Mouse (Mus musculus): ENCODE data around the gene Megf11. TPM values are rescaled to one million over a fixed set of nuclear protein-coding genes. Genes with fewer than 3 reads are reported as not detected.

Gene Megf11
- polyA plus RNA-seq, 1 experiment from 2014 or later: 0.56 TPM

- Histone ChIP-seq H3K4me2 (replicated peaks; ENCODE audit: low read depth, low read length) (no peak overlapping the region), H3K9ac (replicated peaks; ENCODE audit: low read depth) (no peak overlapping the region)
- no peak for TF ChIP-seq EP300 (IDR thresholded peaks at IDR 0.05)
- TF ChIP-seq CTCF (IDR thresholded peaks at IDR 0.05): no peak
Observed at GRCm38 (mm10) chr9:64455910-64456309, 70.5 kb downstream of the Megf11 start.

DNA sequence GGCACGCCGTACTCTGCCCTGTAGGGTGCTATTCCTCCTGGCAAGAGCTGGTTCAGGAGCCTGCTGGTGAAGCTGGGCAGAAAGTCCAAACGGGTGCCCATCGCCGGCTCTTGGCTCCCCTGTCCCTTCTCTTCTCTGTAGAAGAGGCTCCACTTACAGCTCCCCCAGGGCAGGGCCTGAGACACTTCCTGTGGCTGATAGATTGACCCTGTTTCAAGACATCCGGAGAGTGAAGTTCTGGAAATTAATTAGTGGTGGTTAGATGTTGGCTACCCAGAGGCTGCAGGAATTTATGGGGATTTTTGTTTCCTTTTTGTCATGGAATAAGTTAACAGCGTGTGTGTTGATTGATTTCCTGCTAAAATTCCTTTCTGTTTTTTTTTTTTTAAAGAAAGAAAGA is 72.2 kb downstream of the Megf11 start:
- 45% methylated on average over 7 of the region's 7 CpGs for WGBS
- TF ChIP-seq CTCF (IDR thresholded peaks at IDR 0.05) (no peak), EP300 (IDR thresholded peaks at IDR 0.05) (no peak)
- Histone ChIP-seq H3K9ac (replicated peaks; ENCODE audit: low read depth) (no peak overlapping the region), H3K27me3 (replicated peaks; ENCODE audit: insufficient read depth, low read length) (no peaks in the 10 kb centered on the region), H3K4me3 (ENCODE audit: low read depth, low read length) (no peak overlapping the region), H3K9me3 (ENCODE audit: low read length) (no peaks in the 10 kb centered on the region), H3K4me2 (replicated peaks; ENCODE audit: low read depth, low read length) (no peak overlapping the region), H3K4me1 (ENCODE audit: insufficient read depth, low read depth, low read length) (peaks cover 4% of the 10 kb centered on the region; the same call in 1 of the 2 replicates), H3K36me3 (ENCODE audit: insufficient read depth, low read length) (no peaks in the 10 kb centered on the region), H3K27ac (ENCODE audit: low read length) (no peak overlapping the region)
- DNase-seq (ENCODE audit: low spot score) (peak; percentile 39), ATAC-seq (peak; percentile 43; the same call in 1 of the 2 replicates)

More at GRCm38 (mm10) chr9:64455910-64456309, 70.5 kb downstream of the Megf11 start:
- WGBS: 15% methylated on average over 9 of the region's 9 CpGs
- no peak for DNase-seq (ENCODE audit: low spot score)
- H3K9me3 ChIP-seq (ENCODE audit: low read length): no peaks in the 10 kb centered on the region
- no peaks in the 10 kb centered on the region for H3K36me3 ChIP-seq (ENCODE audit: insufficient read depth, low read length)
- H3K4me3 ChIP-seq (ENCODE audit: low read depth, low read length): no peak overlapping the region
- no peak for ATAC-seq
- H3K27ac ChIP-seq (ENCODE audit: low read length): no peak overlapping the region
- no peaks in the 10 kb centered on the region for H3K27me3 ChIP-seq (replicated peaks; ENCODE audit: insufficient read depth, low read length)
- peaks cover 4% of the 10 kb centered on the region; the same call in 1 of the 2 replicates for H3K4me1 ChIP-seq (ENCODE audit: insufficient read depth, low read depth, low read length)

DNA sequence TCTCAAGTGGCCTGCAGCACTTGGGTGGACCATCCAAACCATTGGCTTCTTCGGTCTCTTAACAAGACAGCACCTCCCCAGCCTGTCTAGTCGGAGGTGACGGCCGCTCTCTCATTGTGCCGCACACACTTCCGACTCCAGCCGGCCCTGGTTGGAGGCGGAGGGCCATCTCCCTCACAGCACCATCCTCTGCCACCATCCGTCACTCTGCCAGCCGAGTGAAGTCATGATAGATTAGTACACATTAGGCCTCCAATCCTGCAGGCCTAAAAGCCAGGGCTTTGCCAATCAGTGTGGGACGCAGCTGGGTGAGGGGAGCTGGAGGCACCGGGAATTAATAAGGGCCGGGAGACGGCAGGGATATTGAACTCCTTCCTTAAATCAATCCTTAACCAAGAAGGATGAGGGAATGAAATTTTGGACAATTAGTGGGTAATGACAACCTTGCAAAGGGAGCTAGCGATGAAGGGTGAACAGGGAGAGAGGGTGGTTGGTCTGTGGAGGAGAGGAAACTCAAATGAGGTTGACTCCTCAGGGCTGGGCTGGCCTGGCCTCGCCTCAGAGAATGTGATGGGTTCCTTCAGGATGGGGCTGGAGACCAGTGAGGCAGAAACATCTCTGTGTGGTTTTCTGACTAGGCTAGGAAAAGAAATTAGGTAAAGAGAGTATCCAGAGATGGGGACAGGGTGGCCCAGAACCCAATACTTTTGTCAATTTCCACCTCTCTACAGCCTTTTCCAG is 76.3 kb downstream of the Megf11 start:
- Histone ChIP-seq H3K4me1 (ENCODE audit: insufficient read depth, low read depth, low read length) (peaks cover 4% of the 10 kb centered on the region; the same call in 1 of the 2 replicates), H3K9me3 (ENCODE audit: low read length) (no peaks in the 10 kb centered on the region), H3K27ac (ENCODE audit: low read length) (no peak overlapping the region), H3K4me3 (ENCODE audit: low read depth, low read length) (no peak overlapping the region), H3K9ac (replicated peaks; ENCODE audit: low read depth) (no peak overlapping the region), H3K27me3 (replicated peaks; ENCODE audit: insufficient read depth, low read length) (no peaks in the 10 kb centered on the region), H3K4me2 (replicated peaks; ENCODE audit: low read depth, low read length) (no peak overlapping the region), H3K36me3 (ENCODE audit: insufficient read depth, low read length) (no peaks in the 10 kb centered on the region)
- TF ChIP-seq EP300 (IDR thresholded peaks at IDR 0.05) (no peak), CTCF (IDR thresholded peaks at IDR 0.05) (no peak)
- 75% methylated on average over 16 of the region's 16 CpGs for WGBS
- no peak for DNase-seq (ENCODE audit: low spot score)
- no peak for ATAC-seq

GRCm38 (mm10) chr9:64462870-64463269 is 77.4 kb downstream of the Megf11 start:
- H3K4me2 ChIP-seq (replicated peaks; ENCODE audit: low read depth, low read length): no peak overlapping the region

DNA sequence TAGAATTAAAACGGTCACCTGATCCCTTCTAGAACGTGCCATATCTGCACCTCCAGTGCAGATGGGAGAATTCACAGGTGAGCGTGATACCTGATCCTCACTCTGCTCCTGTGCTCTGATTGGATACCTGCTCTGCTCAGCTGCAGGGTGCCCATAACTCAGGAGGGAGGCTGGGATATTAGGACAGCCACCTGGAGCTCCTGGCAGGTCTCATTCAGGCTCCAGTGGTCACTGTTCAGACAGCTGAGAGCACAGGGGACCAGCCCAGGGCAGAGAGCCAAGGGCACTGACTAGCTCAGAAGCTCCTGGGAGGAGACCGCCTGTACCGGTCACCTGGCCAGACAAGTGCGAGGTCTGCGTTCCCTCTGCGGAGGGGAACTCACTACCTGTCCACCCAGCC is 80.7 kb downstream of the Megf11 start:
- WGBS: 45% methylated on average over 8 of the region's 8 CpGs
- ATAC-seq: no peak

More at GRCm38 (mm10) chr9:64462870-64463269, 77.4 kb downstream of the Megf11 start:
- no peak for TF ChIP-seq EP300 (IDR thresholded peaks at IDR 0.05)
- TF ChIP-seq CTCF (IDR thresholded peaks at IDR 0.05): no peak
- DNase-seq (ENCODE audit: low spot score): no peak
- Histone ChIP-seq H3K9ac (replicated peaks; ENCODE audit: low read depth) (no peak overlapping the region), H3K27me3 (replicated peaks; ENCODE audit: insufficient read depth, low read length) (no peaks in the 10 kb centered on the region), H3K9me3 (ENCODE audit: low read length) (no peaks in the 10 kb centered on the region), H3K36me3 (ENCODE audit: insufficient read depth, low read length) (no peaks in the 10 kb centered on the region), H3K4me1 (ENCODE audit: insufficient read depth, low read depth, low read length) (no peaks in the 10 kb centered on the region), H3K4me3 (ENCODE audit: low read depth, low read length) (no peak overlapping the region), H3K27ac (ENCODE audit: low read length) (no peak overlapping the region)
- no peak for ATAC-seq

DNA sequence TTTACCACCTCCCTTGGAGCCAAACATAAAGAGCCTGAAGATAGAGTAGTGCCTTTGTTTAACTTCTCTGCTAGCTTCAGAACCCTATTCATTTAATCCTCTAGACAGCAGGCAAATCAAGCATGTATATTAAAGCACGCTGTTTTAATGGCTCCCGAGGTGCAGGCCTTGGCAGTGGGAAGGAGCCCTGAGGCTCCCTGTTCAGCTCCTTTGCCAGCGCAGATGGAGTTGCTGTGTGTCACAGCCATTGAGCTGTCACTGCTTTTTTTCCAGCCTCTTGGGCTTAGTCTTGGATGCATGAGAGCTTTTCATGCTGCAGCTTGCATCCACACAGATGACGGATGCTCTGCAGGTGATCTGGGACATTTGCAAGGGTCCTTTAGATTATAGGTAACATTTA is 81.1 kb downstream of the Megf11 start:
- DNase-seq (ENCODE audit: low spot score): no peak
- no peaks in the 10 kb centered on the region for H3K36me3 ChIP-seq (ENCODE audit: insufficient read depth, low read length)
- ATAC-seq: no peak
- no peak overlapping the region for H3K4me3 ChIP-seq (ENCODE audit: low read depth, low read length)
- no peak for TF ChIP-seq CTCF (IDR thresholded peaks at IDR 0.05)
- no peak for TF ChIP-seq EP300 (IDR thresholded peaks at IDR 0.05)
- WGBS: 40% methylated on average over 4 of the region's 4 CpGs
- no peak overlapping the region for H3K4me2 ChIP-seq (replicated peaks; ENCODE audit: low read depth, low read length)
- H3K27me3 ChIP-seq (replicated peaks; ENCODE audit: insufficient read depth, low read length): no peaks in the 10 kb centered on the region
- H3K9me3 ChIP-seq (ENCODE audit: low read length): no peaks in the 10 kb centered on the region
- H3K4me1 ChIP-seq (ENCODE audit: insufficient read depth, low read depth, low read length): no peaks in the 10 kb centered on the region
- H3K27ac ChIP-seq (ENCODE audit: low read length): no peak overlapping the region
- no peak overlapping the region for H3K9ac ChIP-seq (replicated peaks; ENCODE audit: low read depth)

More for the DNA sequence above, 80.7 kb downstream of the Megf11 start:
- H3K36me3 ChIP-seq (ENCODE audit: insufficient read depth, low read length): no peaks in the 10 kb centered on the region
- no peaks in the 10 kb centered on the region for H3K4me1 ChIP-seq (ENCODE audit: insufficient read depth, low read depth, low read length)
- no peak overlapping the region for H3K9ac ChIP-seq (replicated peaks; ENCODE audit: low read depth)
- H3K9me3 ChIP-seq (ENCODE audit: low read length): no peaks in the 10 kb centered on the region
- DNase-seq (ENCODE audit: low spot score): no peak
- H3K27me3 ChIP-seq (replicated peaks; ENCODE audit: insufficient read depth, low read length): no peaks in the 10 kb centered on the region
- TF ChIP-seq EP300 (IDR thresholded peaks at IDR 0.05) (no peak), CTCF (IDR thresholded peaks at IDR 0.05) (no peak)
- no peak overlapping the region for H3K4me2 ChIP-seq (replicated peaks; ENCODE audit: low read depth, low read length)
- H3K4me3 ChIP-seq (ENCODE audit: low read depth, low read length): no peak overlapping the region
- no peak overlapping the region for H3K27ac ChIP-seq (ENCODE audit: low read length)
